Mouse (Mus musculus) cerebellum, adult 2 months (tissue): ENCODE results near the gene Nae1.

Experiments
- CTCF ChIP-seq: fragments of 200-500 bp; IDR thresholded peaks from 2 replicates; pipeline ENCODE4 v1.5.1; 2011; ENCODE audit warnings: low read depth, mild to moderate bottlenecking, control low read depth, low read length, moderate library complexity, borderline replicate concordance; ENCODE audit not compliant: insufficient read depth
- POLR2A ChIP-seq: fragments of 200-500 bp; IDR thresholded peaks from 2 replicates; pipeline ENCODE4 v1.6.1; 2011; ENCODE audit warnings: low read length, control low read depth, borderline replicate concordance; ENCODE audit not compliant: insufficient read depth

DNA sequence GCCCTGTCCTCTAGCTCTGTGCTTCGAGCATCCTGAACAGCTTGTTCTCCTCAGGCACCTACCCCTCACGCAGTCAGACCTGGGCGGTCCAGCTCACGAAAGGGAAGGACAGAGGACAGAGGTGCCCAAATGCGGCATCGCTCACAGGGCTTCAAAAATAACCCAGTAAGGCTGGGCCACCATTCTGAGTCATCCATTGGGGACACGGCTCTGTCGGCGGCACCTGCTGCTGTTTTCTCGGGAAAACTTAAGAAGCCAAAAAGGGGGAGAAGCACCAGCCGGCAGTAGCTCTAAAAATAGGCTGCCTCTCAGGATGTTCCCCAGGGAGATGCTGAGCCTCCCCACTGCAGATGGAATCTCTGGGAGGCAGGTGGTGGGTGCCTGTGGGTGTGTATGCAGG lies 7.7 kb upstream of the Nae1 start:
- TF ChIP-seq CTCF (no peak), POLR2A (0 out of 2 replicates have a peak, but pooled peaks have one; percentile 26)
